Mouse (Mus musculus) adrenal gland, adult 10 weeks (tissue): ENCODE data around the gene Pced1b. TPM values are rescaled to one million over a fixed set of nuclear protein-coding genes. Genes with fewer than 3 reads are reported as not detected.

Experiments
- polyA plus RNA-seq: library from polyadenylated mRNA; stranded (reverse); fragments of 350-450 nt; fragmentation: Illumina TruSeq; extraction: RNeasy Lipid Tissue Mini Kit (QIAGEN cat#74804); gene quantifications from one replicate; pipeline ENCODE4 v1.2.3, GENCODE M21; 2014; ENCODE audit warnings: low read depth, low replicate concordance

Gene Pced1b
- 3.8 TPM for polyA plus RNA-seq

DNA sequence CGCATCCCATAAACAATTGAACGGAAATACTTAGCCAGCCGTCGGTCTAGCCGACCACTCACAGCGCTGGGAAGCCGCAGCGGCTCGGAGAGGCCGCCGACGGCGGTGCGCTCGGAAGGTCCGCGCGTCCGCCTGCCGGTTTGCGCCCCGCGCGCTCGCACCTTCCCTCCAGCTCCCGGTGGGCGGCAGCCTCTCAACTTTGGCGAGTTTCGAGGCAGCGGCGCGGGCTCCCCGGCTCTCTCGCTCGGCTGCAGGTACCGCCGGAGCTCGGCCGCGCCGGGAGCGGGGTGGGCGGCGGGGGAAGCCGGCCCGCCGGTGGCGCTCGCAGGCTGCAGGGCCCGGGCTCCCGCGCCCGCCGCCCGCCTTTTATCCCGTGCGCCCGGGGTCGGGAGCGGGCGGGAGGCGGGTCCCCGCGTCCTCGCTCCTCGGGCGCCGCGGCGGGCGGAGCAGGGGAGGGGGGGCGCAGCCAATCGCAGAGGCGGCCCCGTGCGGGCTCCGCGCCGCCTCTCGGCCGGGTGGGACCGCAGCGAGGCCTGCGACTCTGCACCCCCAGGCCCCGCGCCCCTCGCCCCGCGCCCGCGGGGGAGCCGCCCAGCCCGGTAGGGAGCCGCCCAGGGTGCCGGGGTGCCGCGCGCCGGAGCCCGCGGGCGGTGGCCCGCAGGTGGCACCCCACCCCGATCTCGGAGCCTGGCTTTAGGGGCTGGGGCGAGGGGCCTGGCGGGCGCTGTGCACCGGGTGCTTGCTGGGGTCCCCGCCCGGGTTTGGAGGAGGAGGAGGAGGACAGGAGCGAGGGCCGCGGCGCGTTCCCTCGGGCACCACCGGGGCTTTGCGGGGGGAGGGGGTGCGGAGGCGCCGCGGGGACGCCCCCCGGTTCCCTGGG is at the start of gene Pced1b, which contains the start of gene Amigo2:
Gene Pced1b, plus strand, starts transcription at position 197 of the 880 bp plus-strand sequence.
Gene Amigo2, minus strand, starts transcription at position 377 of the 880 bp plus-strand sequence.

Other genes starting within 250 kb of the Pced1b start
- gene Slc38a4, start 191.2 kb upstream of the Pced1b start, polyA plus RNA-seq: 9.8 TPM
- gene Amigo2, start 180 bp downstream of the Pced1b start, polyA plus RNA-seq: 7.7 TPM